Mouse (Mus musculus) MEL (cell line): Measurements from ENCODE around the gene Gm20388. TPM values are rescaled to one million over a fixed set of nuclear protein-coding genes. Genes with fewer than 3 reads are reported as not detected.
"Not testable (repeated sequence)": the region's sequence is repeated elsewhere in the genome, so short reads cannot be mapped to it uniquely, and the experiment has no call there.

Source experiments
- DNase-seq: peaks from one replicate; pipeline ENCODE4 v3.0.0; 2011; ENCODE audit warnings: low read depth, low spot score
- H3K27ac ChIP-seq: 2 replicates; pipeline ENCODE4 v1.5.1; 2012; ENCODE audit warnings: low read depth, mild to moderate bottlenecking, control low read depth, low read length, moderate library complexity; ENCODE audit not compliant: control insufficient read depth
- H3K27me3 ChIP-seq, 2 experiments: fragments of 150-350 bp in 1 of 2; sonication (generic) in 1 of 2; 2 replicates each; pipeline ENCODE4 v1.6.1; 2012; ENCODE audit warnings: low read length in 2 of 2, mild to moderate bottlenecking in 2 of 2, improper control_type of control experiment in 1 of 2, moderate library complexity in 1 of 2; ENCODE audit not compliant: insufficient read depth in 2 of 2, control insufficient read depth in 1 of 2
- H3K36me3 ChIP-seq, 2 experiments: 2 replicates each; pipeline ENCODE4 v1.6.1; 2012 to 2014; ENCODE audit warnings: low read length in 2 of 2, improper control_type of control experiment in 1 of 2, inconsistent platforms in 1 of 2, mild to moderate bottlenecking in 1 of 2; ENCODE audit not compliant: insufficient read depth in 2 of 2, control insufficient read depth in 1 of 2
- H3K4me1 ChIP-seq, 2 experiments: fragments of 150-350 bp in 1 of 2; sonication (generic) in 1 of 2; 2 replicates each; pipeline ENCODE4 v1.6.1; 2012; ENCODE audit warnings: low read length in 2 of 2, improper control_type of control experiment in 1 of 2, mild to moderate bottlenecking in 1 of 2; ENCODE audit not compliant: insufficient read depth in 2 of 2, control insufficient read depth in 1 of 2
- H3K4me3 ChIP-seq, 2 experiments: fragments of 150-350 bp in 1 of 2; sonication (generic) in 1 of 2; 2 replicates each; pipeline ENCODE4 v1.5.1; 2012; ENCODE audit warnings: low read depth in 2 of 2, low read length in 2 of 2, mild to moderate bottlenecking in 2 of 2, moderate library complexity in 2 of 2, control low read depth in 1 of 2, improper control_type of control experiment in 1 of 2; ENCODE audit not compliant: control insufficient read depth in 1 of 2, insufficient read depth in 1 of 2
- H3K79me2 ChIP-seq: 2 replicates; pipeline ENCODE4 v1.6.1; 2012; ENCODE audit warnings: mild to moderate bottlenecking, low read length, moderate library complexity; ENCODE audit not compliant: control insufficient read depth, poor library complexity, insufficient read depth
- H3K9ac ChIP-seq: 2 replicates; pipeline ENCODE4 v1.6.1; 2012; ENCODE audit warnings: low read depth, mild to moderate bottlenecking, control low read depth, low read length, moderate library complexity; ENCODE audit not compliant: control insufficient read depth, poor library complexity, severe bottlenecking
- H3K9me3 ChIP-seq: fragments of 150-350 bp; sonication (generic); replicated peaks from 2 replicates; pipeline ENCODE4 v1.6.1; 2012; ENCODE audit warnings: mild to moderate bottlenecking, low read length, improper control_type of control experiment, moderate library complexity; ENCODE audit not compliant: insufficient read depth
- BHLHE40 ChIP-seq: IDR thresholded peaks from 2 replicates; pipeline ENCODE4 v1.6.1; 2012; ENCODE audit warnings: low read depth, mild to moderate bottlenecking, inconsistent platforms, low read length, improper control_type of control experiment, borderline replicate concordance
- CTCF ChIP-seq, 3 experiments: IDR thresholded peaks in 2 of 3; conservative IDR thresholded peaks in 1 of 3; 2 replicates each; pipeline ENCODE4 v1.5.1; 2011 to 2012; ENCODE audit warnings: low read length in 3 of 3, low read depth in 2 of 3, mild to moderate bottlenecking in 2 of 3, improper control_type of control experiment in 1 of 3, inconsistent platforms in 1 of 3, mixed read lengths in 1 of 3, moderate library complexity in 1 of 3; ENCODE audit not compliant: control insufficient read depth in 1 of 3, insufficient read depth in 1 of 3, poor library complexity in 1 of 3, severe bottlenecking in 1 of 3
- ELF1 ChIP-seq: IDR thresholded peaks from 2 replicates; pipeline ENCODE4 v1.6.1; 2014; ENCODE audit warnings: low read depth, mild to moderate bottlenecking, inconsistent platforms, low read length, improper control_type of control experiment, moderate library complexity
- EP300 ChIP-seq, 2 experiments: IDR thresholded peaks; 2 replicates each; pipeline ENCODE4 v1.6.1; 2011; ENCODE audit warnings: improper control_type of control experiment in 2 of 2, low read length in 2 of 2, low read depth in 1 of 2, mild to moderate bottlenecking in 1 of 2
- ETS1 ChIP-seq: IDR thresholded peaks from 2 replicates; pipeline ENCODE4 v1.6.1; 2012; ENCODE audit warnings: low read depth, mild to moderate bottlenecking, inconsistent platforms, low read length, improper control_type of control experiment, moderate library complexity
- GABPA ChIP-seq: IDR thresholded peaks from 2 replicates; pipeline ENCODE4 v1.6.1; 2012; ENCODE audit warnings: low read depth, mild to moderate bottlenecking, inconsistent platforms, low read length, improper control_type of control experiment, moderate library complexity
- GATA1 ChIP-seq: IDR thresholded peaks from 2 replicates; pipeline ENCODE4 v1.6.1; 2011; ENCODE audit warnings: low read depth, low read length, improper control_type of control experiment
- JUND ChIP-seq: IDR thresholded peaks from 2 replicates; pipeline ENCODE4 v1.6.1; 2011; ENCODE audit warnings: low read depth, mild to moderate bottlenecking, improper control_type of control experiment, low read length
- MAFK ChIP-seq: IDR thresholded peaks from 2 replicates; pipeline ENCODE4 v1.6.1; 2011; ENCODE audit warnings: low read depth, mild to moderate bottlenecking, low read length, improper control_type of control experiment, borderline replicate concordance
- MAZ ChIP-seq: IDR thresholded peaks from 2 replicates; pipeline ENCODE4 v1.6.1; 2012; ENCODE audit warnings: low read depth, mild to moderate bottlenecking, inconsistent platforms, low read length, improper control_type of control experiment
- MYC ChIP-seq: IDR thresholded peaks from 2 replicates; pipeline ENCODE4 v1.6.1; 2011; ENCODE audit warnings: low read depth, mild to moderate bottlenecking, low read length, improper control_type of control experiment, moderate library complexity
- POLR2A ChIP-seq, 2 experiments: IDR thresholded peaks; 2 replicates each; pipeline ENCODE4 v1.6.1; 2011 to 2012; ENCODE audit warnings: low read length in 2 of 2, mild to moderate bottlenecking in 2 of 2, control low read depth in 1 of 2, improper control_type of control experiment in 1 of 2, low read depth in 1 of 2, moderate library complexity in 1 of 2; ENCODE audit not compliant: control insufficient read depth in 1 of 2, insufficient read depth in 1 of 2, poor library complexity in 1 of 2
- POLR2AphosphoS5 ChIP-seq: IDR thresholded peaks from 2 replicates; pipeline ENCODE4 v1.6.1; 2012; ENCODE audit warnings: low read depth, borderline replicate concordance, mild to moderate bottlenecking, inconsistent platforms, low read length, moderate library complexity, mixed read lengths
- RCOR1 ChIP-seq: IDR thresholded peaks from 2 replicates; pipeline ENCODE4 v1.6.1; 2012; ENCODE audit warnings: low read depth, mild to moderate bottlenecking, inconsistent platforms, low read length, improper control_type of control experiment
- SIN3A ChIP-seq: IDR thresholded peaks from 2 replicates; pipeline ENCODE4 v1.6.1; 2012; ENCODE audit warnings: low read length, improper control_type of control experiment, inconsistent platforms
- SMC3 ChIP-seq: IDR thresholded peaks from 2 replicates; pipeline ENCODE4 v1.6.1; 2011; ENCODE audit warnings: low read depth, low read length, improper control_type of control experiment
- TBP ChIP-seq: IDR thresholded peaks from 2 replicates; pipeline ENCODE4 v1.8.0; 2011; ENCODE audit warnings: low read depth, low read length, improper control_type of control experiment
- TCF12 ChIP-seq: IDR thresholded peaks from 2 replicates; pipeline ENCODE4 v1.6.1; 2014; ENCODE audit warnings: low read depth, mild to moderate bottlenecking, inconsistent platforms, low read length, improper control_type of control experiment, moderate library complexity
- UBTF ChIP-seq: IDR thresholded peaks from 2 replicates; pipeline ENCODE4 v1.6.1; 2012; ENCODE audit warnings: low read depth, mild to moderate bottlenecking, inconsistent platforms, low read length, improper control_type of control experiment, moderate library complexity, borderline replicate concordance; ENCODE audit not compliant: insufficient read depth
- USF1 ChIP-seq: IDR thresholded peaks from 2 replicates; pipeline ENCODE4 v1.6.1; 2014; ENCODE audit warnings: low read depth, mild to moderate bottlenecking, inconsistent platforms, low read length, improper control_type of control experiment, moderate library complexity
- ZC3H11A ChIP-seq: IDR thresholded peaks from 2 replicates; pipeline ENCODE4 v1.6.1; 2012; ENCODE audit warnings: low read depth, mild to moderate bottlenecking, inconsistent platforms, low read length, improper control_type of control experiment
- ZKSCAN1 ChIP-seq: IDR thresholded peaks from 2 replicates; pipeline ENCODE4 v1.6.1; 2012; ENCODE audit warnings: low read depth, mild to moderate bottlenecking, inconsistent platforms, low read length, improper control_type of control experiment, moderate library complexity
- ZNF384 ChIP-seq: IDR thresholded peaks from 2 replicates; pipeline ENCODE4 v1.6.1; 2012; ENCODE audit warnings: low read depth, mild to moderate bottlenecking, inconsistent platforms, low read length, improper control_type of control experiment
- polyA plus RNA-seq, 2 experiments: library from polyadenylated mRNA; stranded (reverse) in 1 of 2; unstranded in 1 of 2; fragments of >175 nt in 1 of 2; fragments of >200 nt in 1 of 2; gene quantifications; 2 replicates each; pipeline versions ENCODE4 v1.2.1 to v1.2.4; 2012; ENCODE audit warnings: low replicate concordance in 2 of 2, low read depth in 1 of 2; ENCODE audit not compliant: insufficient read length in 2 of 2, insufficient read depth in 1 of 2, missing spikeins in 1 of 2
- total RNA-seq: library from RNA; depleted of rRNA; stranded (reverse); fragments of 300-350 nt; gene quantifications from 2 replicates; pipeline ENCODE4 v1.2.3, GENCODE M21; 2012

The Gm20388 gene
- total and polyA plus RNA-seq, 3 experiments, result 11.1 to 17.8 TPM; not detected in 1

GRCm38 (mm10) chr8:121145457-121146134 is 1235.0 kb downstream of the Gm20388 start:
- H3K4me3 ChIP-seq, H3K79me2 ChIP-seq, H3K9ac ChIP-seq, H3K27ac ChIP-seq, H3K27me3 ChIP-seq, H3K9me3 ChIP-seq, H3K36me3 ChIP-seq: not testable (repeated sequence)
- peak; percentile 82 for TF ChIP-seq ZNF384
- TF ChIP-seq MAFK, result peak; percentile 71; the same call in 1 of the 2 replicates
- TF ChIP-seq TBP, result peak; percentile 97
- TF ChIP-seq MYC, result peak; percentile 14; the same call in 1 of the 2 replicates
- DNase-seq, result peak; percentile 68
- peaks cover 4 to 27% of the 10 kb centered on the region in 2 experiments for H3K4me1 ChIP-seq

GRCm38 (mm10) chr8:121148573-121149083 is 1238.0 kb downstream of the Gm20388 start:
- H3K36me3 ChIP-seq, result peaks cover 0 to 10% of the 10 kb centered on the region in 2 experiments; a peak in 2 of 4 replicates
- H3K27me3 ChIP-seq, result no peaks in the 10 kb centered on the region
- no peaks in the 10 kb centered on the region for H3K79me2 ChIP-seq
- peak overlapping the region; percentile 49 for H3K27ac ChIP-seq
- peak overlapping the region; percentile 55 for H3K9ac ChIP-seq
- H3K4me3 ChIP-seq, result peak overlapping the region; percentile 12 to 53
- peaks cover 4 to 27% of the 10 kb centered on the region in 2 experiments for H3K4me1 ChIP-seq
- peak; percentile 54 for DNase-seq
- TF ChIP-seq EP300 (IDR thresholded peaks at IDR 0.05; ENCODE audit: low read depth in 1 of 2, low read length in 2 of 2), result peak in 1 of 2 experiments; percentile 62; a peak in 2 of 4 replicates
- TF ChIP-seq TBP, result no peak
- TF ChIP-seq CTCF (IDR thresholded peaks at IDR 0.05 in 2 of 3, conservative IDR thresholded peaks at IDR 0.05 in 1 of 3; ENCODE audit: control insufficient read depth in 1 of 3, insufficient read depth in 1 of 3, low read depth in 2 of 3, low read length in 3 of 3, poor library complexity in 1 of 3, severe bottlenecking in 1 of 3), result no peak
- TF ChIP-seq TCF12, result peak; percentile 32; the same call in 1 of the 2 replicates
- peak; percentile 18; the same call in 1 of the 2 replicates for TF ChIP-seq GATA1
- TF ChIP-seq SIN3A, result peak; percentile 42; the same call in 1 of the 2 replicates
- no peak for TF ChIP-seq JUND
- TF ChIP-seq USF1, result no peak
- peak; percentile 33; the same call in 1 of the 2 replicates for TF ChIP-seq ETS1
- TF ChIP-seq GABPA, result no peak
- no peaks in the 10 kb centered on the region for H3K9me3 ChIP-seq

- Histone ChIP-seq H3K9me3 (no peaks in the 10 kb centered on the region), H3K4me3 (no peak overlapping the region)
- no peak for TF ChIP-seq TBP
- TF ChIP-seq ZNF384, result no peak
- TF ChIP-seq ZC3H11A, result no peak
- no peak for TF ChIP-seq RCOR1
- TF ChIP-seq POLR2AphosphoS5, result no peak
- no peak for TF ChIP-seq BHLHE40
- TF ChIP-seq MAZ, result no peak
- no peak for TF ChIP-seq TCF12
- no peak for TF ChIP-seq USF1
- no peak for TF ChIP-seq POLR2A (IDR thresholded peaks at IDR 0.05; ENCODE audit: control insufficient read depth in 1 of 2, insufficient read depth in 1 of 2, low read depth in 1 of 2, low read length in 2 of 2, poor library complexity in 1 of 2)
- TF ChIP-seq ZKSCAN1, result no peak
- TF ChIP-seq ELF1, result no peak
- no peak for TF ChIP-seq SMC3
- TF ChIP-seq UBTF, result no peak
- TF ChIP-seq MAFK, result no peak
- TF ChIP-seq GABPA, result no peak
Measured at GRCm38 (mm10) chr8:121152394-121152793, 1241.8 kb downstream of the Gm20388 start.

More at GRCm38 (mm10) chr8:121152394-121152793, 1241.8 kb downstream of the Gm20388 start:
- Histone ChIP-seq H3K36me3 (peaks cover 0 to 9% of the 10 kb centered on the region in 2 experiments; a peak in 2 of 4 replicates), H3K27ac (no peak overlapping the region), H3K4me1 (peaks cover 0 to 27% of the 10 kb centered on the region in 2 experiments; a peak in 3 of 4 replicates), H3K9ac (no peak overlapping the region), H3K79me2 (no peaks in the 10 kb centered on the region), H3K27me3 (no peaks in the 10 kb centered on the region)
- no peak for DNase-seq
